Mouse (Mus musculus) ES-E14 (cell line): ENCODE data around the gene Batf3.

Source experiments
- CHD2 ChIP-seq: IDR thresholded peaks from 2 replicates; pipeline ENCODE4 v1.6.1; 2014; ENCODE audit warnings: mild to moderate bottlenecking, low read depth, low read length, inconsistent platforms
- HCFC1 ChIP-seq: IDR thresholded peaks from 2 replicates; pipeline ENCODE4 v1.6.1; 2012; ENCODE audit warnings: low read length, inconsistent platforms, borderline replicate concordance; ENCODE audit not compliant: insufficient read depth
- MAFK ChIP-seq: IDR thresholded peaks from 2 replicates; pipeline ENCODE4 v1.6.1; 2014; ENCODE audit warnings: mild to moderate bottlenecking, low read depth, low read length, inconsistent platforms; ENCODE audit not compliant: insufficient read depth
- ZC3H11A ChIP-seq: IDR thresholded peaks from 2 replicates; pipeline ENCODE4 v1.6.1; 2012; ENCODE audit warnings: low read depth, mild to moderate bottlenecking, inconsistent platforms, low read length, borderline replicate concordance
- ZNF384 ChIP-seq: IDR thresholded peaks from 2 replicates; pipeline ENCODE4 v1.6.1; 2012; ENCODE audit warnings: low read depth, low read length, inconsistent platforms

- TF ChIP-seq ZNF384 (no peak), CHD2 (no peak), MAFK (no peak), ZC3H11A (no peak), HCFC1 (no peak)
Measured at GRCm38 (mm10) chr1:191071613-191072012, 26.0 kb upstream of the Batf3 start.
